Mouse (Mus musculus) cerebral cortex, adult 2 months (tissue): Measurements from ENCODE around the gene Gpcpd1.

ENCODE experiments used
- WGBS: fragments of 180-500 bp; shearing (Covaris S2); methylation state at CpG from one replicate; pipeline ENCODE4 v1.1.7; 2018; 5-methylcytosine and 5-hydroxymethylcytosine counted together

Gene Gpcpd1

DNA sequence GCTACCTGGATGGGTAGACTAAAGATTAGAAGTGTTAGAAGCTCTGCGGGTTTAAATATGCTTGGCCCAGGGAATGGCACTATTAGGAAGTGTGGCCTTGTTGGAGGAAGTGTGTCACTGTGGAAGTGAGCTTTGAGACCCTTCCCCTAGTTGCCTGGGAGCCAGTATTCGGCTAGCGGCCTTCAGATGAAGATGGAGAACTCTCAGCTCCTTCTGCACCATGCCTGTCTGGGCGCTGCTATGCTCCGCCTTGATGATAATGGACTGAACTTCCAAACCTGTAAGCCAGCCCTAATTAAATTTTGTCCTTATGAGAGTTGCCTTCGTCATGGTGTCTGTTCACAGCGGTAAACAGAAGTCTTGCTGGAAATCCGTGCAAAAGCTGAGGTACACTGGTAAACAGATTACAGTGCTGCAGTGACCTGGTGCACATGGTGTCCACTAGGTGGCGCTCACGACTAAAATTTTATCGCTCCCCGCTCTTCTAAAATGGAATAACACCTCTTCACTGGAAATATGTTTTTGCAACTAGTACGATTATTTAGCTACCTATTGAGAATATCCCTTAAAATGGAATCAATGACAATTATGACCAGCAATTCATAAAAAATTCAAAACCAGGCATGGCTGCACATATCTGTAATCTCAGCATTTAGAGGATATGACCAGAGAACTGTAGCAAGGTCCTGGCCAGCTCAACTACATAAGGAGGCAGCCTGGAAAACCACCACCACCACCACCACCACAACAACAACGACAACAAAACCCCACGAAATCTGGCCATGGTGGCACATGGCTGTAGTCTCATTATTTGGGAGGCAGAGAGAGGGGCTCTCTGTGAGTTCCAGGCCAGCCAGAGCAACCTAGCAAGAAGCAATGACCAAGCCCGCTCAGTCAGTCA is 71.1 kb downstream of the Gpcpd1 start:
- WGBS = 27% methylated on average over 16 of the region's 16 CpGs

DNA sequence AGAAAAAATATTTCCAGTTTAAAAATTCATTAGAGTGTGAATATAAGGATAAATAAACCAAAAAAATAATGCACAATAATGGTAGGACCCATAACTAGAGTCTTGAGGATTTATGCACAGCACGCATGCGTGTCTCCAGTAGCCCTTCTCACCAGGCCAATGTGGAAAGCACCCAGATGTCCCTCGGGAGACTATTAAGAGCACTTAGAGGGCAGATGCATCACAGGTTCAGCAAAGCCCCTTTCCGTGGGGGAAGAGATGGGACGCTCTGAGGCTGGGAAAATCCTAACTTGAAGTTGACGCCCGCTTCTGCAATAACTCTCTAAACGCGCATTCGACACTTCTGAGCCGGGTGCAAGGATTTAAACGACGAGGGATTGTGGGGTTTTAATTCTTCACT is 71.9 kb downstream of the Gpcpd1 start:
- 89% methylated on average over 13 of the region's 13 CpGs for WGBS

DNA sequence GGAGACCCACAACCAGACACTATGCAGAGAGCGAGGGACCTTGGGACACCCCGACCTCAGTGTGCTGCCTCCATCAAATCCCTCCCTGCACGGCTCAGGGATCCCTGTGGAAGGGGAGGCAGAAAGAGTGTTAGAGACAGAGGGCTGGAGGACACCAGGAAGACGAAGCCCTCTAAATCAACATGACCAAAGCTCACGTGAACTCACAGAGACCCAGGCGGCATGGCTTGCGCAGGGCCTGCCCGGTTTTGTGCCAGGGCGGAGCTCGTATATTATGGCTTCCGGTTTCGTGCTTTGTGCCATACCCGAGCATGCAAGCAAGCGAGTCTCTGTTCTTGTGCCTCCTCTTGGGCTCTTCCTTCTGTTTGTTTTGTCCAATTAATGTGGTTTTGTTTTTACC is 72.5 kb downstream of the Gpcpd1 start:
- 94% methylated on average over 14 of the region's 14 CpGs for WGBS

DNA sequence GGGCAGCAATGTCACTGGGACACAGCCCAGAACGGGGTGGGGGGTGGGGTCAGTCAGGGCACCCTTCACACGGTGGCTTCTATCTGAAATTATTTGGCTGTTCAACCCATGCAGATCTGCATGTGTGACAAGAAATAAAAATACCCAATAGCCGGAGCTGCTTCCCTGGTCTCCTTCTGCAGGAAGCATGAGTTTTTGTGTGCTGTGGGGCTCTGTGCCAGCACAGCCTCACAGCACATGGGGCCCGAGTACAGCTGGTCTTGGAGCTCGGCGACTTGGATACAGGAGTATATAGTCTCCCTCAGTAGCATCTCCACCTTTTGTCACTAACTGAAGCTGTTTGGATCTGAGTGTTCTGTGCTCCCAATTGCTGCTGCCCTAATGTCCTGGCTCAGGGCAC is 73.2 kb downstream of the Gpcpd1 start:
- 12% methylated on average over 6 of the region's 6 CpGs for WGBS

DNA sequence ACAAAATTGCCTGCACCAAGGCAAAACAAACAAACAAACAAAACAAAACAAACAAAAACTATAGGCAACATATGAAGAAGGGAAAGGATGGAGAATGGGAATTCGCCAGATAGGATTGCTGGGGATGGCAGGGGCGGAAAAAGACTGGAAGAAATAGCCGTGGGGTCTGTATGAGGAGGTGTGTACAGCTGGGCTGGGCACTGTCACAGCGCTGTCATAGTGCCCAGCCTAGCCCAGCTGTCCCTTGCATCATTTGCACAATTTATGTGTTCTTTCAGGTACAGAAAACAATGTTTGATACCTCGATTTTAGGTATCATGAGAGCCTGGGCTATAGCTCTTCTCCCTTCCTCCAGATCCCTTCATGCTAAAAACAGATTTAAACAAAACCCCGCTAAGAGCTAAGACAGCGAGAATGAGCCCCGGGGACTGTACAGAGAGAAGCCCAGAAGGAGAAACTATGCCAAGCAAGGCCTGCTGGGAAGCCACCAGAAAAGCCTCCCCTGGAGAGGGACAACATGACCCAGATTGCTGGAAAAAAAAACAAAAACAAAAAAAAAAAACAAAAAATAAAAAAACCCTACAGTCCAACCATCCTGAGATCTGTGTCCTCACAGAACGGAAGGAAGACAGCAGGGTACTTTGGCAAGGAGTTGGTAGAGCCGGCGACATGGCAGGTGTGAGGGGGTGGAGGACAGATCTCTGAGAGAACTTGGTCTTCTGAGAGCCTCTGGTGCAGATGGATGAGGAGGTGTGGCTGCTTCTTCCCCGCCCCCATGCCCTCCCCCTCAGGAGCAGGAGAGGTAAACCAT is 74.0 kb downstream of the Gpcpd1 start:
- whole genome bisulfite sequencing = 31% methylated on average over 12 of the region's 12 CpGs

DNA sequence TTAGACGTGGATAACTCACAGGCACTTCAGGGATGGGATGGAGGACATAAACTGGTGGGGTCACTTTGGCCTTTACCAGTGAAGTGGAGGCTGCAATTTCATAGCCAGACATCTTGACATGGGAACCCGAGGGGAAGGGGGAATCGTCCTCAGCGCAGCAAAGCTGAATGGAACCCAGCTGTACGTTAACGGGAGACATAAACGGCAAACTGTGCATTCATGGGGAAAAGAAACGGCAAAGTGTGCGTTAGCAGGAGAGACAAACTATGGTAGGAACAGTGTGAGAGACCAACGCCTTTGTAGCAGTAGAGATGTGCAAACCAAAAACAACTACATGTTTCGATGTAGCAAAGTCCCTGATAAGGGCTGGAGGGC is 74.6 kb downstream of the Gpcpd1 start:
- 53% methylated on average over 11 of the region's 11 CpGs for WGBS

DNA sequence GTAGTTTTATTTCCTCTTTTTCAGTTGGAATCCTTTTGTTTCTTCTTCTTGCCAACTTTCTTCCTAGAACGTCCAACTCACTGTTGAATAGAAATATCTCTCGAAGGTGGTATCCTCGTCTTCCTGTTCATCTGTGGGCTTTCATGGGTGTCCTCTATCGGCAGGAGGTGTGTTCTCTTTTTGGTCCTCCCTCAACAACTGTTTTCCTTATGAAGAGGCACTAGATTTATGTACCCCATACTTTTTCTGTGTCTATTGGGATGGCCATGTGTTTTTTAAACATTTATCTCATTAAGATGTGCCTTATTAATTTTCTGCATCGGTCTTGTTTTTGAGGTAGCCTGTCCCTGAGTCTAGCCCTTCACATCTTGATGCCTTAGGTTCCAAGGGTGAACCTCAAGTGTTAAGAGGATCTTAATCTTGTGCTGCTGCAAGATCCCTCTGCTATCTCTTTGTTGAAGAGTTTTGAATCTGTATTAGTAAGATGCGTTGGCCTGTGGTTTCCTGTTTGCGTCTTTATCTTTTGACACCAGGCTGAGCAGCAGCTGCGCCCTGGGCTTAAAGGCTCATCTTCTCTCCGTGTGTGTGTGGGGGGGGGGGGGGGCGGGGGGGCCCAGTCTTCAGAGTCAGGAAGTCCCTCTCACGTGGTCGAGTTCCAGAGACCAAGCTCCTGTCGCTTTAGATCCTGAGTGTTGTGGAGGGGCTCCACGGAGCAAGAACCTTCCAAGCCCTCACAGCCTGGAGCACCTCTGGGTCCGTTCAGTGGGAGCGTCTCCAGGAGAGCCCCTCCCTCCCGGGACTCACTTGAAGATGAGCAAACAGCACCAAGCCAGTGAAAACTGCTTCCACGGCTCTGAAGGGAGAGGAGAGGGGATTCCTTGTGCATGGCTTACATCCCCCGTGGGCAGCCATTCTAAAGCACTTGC is 75.2 kb downstream of the Gpcpd1 start:
- 44% methylated on average over 19 of the region's 19 CpGs for WGBS

DNA sequence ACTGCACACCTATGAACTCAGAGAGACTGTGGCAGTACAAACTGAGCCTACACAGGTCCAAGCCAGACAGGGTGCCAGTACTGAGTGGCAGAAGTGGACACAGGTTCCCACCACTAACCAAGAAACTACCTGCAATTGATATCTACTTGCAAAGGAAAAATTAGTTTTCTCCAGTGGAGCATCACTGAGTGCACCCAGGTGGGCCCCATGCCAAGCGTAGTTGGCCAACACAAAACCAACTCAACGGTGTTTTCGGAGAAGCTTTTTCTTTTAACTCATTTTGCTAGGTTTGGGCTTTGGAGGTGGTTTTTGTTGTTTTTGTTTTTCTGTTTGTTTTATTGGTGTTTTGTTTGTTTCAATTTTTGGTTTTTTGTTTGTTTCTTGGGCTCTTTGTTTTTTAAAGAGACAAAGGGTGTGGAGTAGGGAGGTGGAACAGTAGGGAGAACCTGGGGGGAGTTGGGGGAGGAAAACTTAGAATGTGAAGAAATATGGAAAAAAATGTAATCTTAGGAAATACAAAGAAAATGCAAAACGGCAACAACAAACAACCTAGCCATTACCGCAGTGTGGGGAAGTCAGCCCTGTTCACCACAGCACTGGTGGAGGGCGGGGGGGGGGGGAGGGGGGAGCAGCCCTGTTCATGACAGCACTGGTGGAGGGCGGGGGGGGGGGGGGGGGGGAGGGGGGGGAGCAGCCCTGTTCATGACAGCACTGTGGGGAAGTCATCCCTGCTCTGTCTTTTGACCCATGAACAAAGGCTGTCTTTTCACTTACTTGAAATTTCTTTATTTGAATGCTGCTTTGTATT is 76.3 kb downstream of the Gpcpd1 start:
- WGBS = 74% methylated on average over 5 of the region's 7 CpGs

DNA sequence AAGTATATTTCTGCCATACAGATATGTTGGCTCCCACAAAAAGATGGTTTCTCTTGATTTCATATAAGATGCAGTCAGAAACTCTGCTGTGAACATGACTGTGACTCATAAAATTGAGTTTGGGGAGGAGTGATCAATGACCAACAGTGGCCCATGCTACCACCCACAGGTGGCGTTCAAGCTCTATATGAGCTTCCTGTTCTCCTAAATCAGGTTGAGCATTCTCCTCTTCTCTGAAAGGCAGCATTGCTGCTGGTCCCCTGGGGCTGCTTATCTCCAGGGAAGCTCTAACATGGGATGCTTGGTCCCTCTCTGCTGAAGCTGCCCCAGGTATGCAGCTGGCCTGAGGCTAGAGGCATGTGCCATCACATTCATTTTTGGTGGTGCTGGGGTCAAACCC is 77.8 kb downstream of the Gpcpd1 start:
- 59% methylated on average over 1 of the region's 1 CpGs for WGBS

DNA sequence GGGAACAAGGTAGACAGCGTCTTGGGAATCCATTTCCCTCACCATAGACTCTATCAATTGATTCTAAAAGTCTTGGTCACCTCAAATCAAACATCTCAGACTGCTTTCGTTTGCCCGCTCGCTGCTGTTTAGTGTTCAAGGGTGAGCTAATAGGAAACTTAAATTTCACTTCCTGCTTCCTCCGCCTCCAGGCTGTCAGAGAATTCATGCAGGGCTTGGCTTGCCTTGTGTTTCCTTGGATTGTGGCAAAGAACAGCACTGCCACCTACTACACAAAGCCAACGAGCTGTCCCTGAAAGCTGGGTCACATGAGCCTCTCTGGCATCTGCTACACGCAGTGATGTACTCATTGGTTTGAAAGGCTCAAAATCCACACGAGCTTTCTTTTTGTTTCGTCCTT is 78.3 kb downstream of the Gpcpd1 start:
- WGBS = 31% methylated on average over 9 of the region's 9 CpGs

DNA sequence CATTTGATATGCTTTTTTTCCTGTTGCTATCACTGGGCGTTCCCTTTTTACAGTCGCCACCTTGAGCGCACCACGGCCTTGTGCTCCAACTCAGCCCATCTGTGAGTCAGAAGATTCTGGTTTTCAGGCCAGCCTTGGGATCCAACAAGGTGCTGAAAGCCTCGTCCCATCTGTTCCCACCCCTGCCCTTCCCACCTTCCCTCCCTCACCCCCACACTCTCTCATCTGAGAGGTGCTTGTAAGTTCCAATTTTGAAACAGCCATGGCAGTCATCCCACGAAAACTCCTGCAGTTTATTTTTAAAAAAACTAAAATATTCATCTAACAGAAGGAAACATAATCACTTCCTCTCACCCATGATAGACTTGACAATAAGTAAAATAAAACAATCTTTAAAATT is 80.0 kb downstream of the Gpcpd1 start:
- 50% methylated on average over 6 of the region's 6 CpGs for WGBS

DNA sequence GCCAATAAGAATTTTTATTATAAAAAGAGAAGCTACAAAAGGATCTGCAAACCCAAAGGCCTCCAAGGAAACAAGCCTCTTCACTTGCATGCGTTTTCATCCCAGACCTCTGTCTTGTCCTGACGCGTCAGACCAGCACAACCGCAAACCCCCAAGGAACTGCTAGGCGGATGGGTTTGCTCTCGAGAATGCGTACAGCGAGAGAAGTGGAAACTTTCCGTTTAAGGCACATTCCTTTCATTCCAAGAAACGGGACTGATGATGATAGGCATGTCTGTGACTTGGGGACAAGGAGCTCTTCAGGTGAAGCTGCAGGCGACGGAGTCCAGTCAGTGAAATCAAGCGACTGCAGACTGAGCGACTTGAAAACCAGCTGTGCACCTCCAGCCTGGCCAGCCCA is 80.4 kb downstream of the Gpcpd1 start:
- 47% methylated on average over 14 of the region's 14 CpGs for WGBS

DNA sequence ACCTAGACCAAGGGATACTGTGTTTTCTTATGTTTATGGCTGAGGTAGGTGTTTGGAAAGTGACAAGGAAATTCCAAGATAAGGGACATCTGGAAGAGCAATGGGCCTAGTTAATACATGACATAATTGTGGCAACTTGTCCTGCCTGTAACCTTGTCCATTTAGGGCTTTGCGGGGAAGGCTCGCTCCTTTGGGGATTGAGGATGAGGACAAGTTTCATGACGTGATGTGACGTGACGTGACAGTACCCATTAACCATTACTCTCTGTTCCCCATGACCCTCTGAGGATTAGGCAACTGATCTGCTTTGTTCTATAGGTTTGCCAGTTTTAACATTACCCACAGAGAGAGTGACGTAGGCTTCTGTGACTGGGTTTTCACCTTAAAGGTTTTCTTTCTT is 81.7 kb downstream of the Gpcpd1 start:
- WGBS = 95% methylated on average over 6 of the region's 6 CpGs

DNA sequence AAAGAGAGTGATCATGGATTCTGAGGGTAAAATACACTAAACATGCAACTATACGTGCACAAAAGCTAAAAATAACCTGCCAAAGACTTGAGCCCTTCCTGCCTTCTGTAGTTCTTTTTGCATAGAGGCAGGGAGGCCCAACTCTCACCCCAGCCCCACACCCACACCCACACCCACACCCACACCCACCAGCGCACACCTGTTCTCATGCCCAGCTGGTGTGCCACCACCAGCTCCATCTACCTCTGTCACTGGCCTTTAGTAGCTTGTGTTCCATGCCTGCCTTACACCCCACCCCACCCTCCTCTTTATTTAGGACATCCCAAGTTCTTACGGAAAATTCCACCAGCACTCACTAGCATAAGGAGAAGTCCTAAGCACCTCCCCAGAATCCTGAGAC is 89.2 kb downstream of the Gpcpd1 start:
- 77% methylated on average over 3 of the region's 3 CpGs for WGBS

DNA sequence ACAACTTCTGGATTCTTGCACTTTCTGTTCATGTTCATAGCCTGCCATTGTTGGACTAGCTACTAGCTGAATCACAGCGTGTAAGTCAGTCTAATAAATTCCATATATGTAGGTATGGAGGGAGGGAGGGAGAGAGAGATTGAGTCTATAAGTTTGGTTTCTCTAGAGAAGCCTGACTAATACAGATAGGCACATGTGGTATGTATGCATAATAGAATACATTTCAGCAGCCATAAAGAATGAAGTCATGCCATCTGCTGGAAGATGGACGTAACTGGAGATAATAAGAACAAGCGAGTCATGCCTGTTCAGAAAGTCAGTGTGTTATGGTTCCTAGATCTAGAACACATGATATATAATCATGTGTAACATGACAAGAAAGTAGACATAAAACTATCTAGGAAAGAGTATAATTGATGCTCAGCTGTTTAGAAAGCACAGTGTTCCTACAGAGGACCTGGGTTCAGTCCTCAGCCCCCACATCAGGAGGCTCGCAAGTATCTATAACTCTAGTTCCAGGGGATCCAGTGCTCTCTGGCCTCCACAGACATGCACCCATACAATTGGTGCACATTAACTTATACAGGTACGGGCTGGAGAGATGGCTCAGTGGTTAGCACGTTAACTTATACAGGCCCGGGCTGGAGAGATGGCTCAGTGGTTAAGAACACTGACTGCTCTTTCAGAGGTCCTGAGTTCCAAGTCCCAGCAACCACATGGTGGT is 90.0 kb downstream of the Gpcpd1 start:
- WGBS = 75% methylated on average over 7 of the region's 7 CpGs

DNA sequence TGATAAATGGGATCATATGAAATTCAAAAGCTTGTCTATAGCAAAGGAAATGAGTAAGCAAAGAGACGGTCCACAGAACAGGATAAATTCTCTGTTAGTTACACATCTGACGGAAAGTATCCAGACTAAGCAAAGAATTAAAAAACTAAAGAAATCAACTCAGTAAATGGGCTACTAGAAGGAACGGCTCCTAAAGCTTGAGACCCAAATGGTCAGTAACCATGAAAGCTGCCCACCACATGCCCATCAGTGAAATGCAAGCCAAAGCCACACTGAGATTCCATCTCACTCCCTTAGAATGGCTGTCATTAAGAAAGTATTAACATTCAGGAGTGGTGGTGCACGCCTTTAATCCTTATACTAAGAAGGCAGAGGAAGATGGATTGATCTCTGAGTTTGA is 94.3 kb downstream of the Gpcpd1 start:
- WGBS = 94% methylated on average over 4 of the region's 4 CpGs

DNA sequence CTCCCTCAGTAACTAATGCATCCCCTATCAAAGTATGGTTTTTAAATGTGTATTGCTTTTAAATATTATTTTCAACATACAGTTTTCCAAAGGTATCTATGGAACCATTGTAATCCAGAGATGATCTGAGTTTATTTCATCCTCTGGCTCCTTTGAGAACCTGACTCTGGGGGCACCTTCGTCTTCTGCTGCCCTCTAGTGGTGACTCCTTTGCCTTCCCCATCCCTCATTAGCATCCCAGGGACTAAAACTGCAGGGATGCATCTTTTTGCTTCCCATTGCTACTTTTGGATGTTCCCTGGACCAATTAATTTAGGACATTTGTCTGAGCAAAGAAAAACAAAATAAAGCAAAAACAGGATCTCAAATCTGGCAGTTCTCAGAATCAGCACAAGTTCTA is 102.1 kb downstream of the Gpcpd1 start:
- 6% methylated on average over 1 of the region's 1 CpGs for WGBS

DNA sequence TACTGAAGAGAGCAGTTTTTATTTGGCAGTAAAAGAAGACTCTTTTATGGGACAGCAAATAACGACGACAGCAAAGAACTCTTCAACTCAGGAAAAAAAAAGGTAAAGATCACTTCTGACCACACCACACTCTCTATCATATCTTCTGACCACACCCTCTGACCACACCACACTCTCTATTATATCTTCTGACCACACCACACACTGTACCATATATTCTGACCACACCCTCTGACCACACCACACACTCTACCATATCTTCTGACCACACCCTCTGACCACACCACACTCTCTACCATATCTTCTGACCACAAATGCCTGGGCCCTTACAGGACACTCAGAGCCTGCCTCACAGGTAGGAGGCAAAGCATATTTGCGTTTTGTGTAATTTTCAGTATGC is 106.0 kb downstream of the Gpcpd1 start:
- 68% methylated on average over 3 of the region's 3 CpGs for WGBS
